Mouse (Mus musculus): ENCODE data around the gene Tesmin. TPM values are rescaled to one million over a fixed set of nuclear protein-coding genes. Genes with fewer than 3 reads are reported as not detected.

The Tesmin gene
- total and polyA plus RNA-seq, 3 experiments, result 0.08 to 0.19 (median 0.17) TPM

DNA sequence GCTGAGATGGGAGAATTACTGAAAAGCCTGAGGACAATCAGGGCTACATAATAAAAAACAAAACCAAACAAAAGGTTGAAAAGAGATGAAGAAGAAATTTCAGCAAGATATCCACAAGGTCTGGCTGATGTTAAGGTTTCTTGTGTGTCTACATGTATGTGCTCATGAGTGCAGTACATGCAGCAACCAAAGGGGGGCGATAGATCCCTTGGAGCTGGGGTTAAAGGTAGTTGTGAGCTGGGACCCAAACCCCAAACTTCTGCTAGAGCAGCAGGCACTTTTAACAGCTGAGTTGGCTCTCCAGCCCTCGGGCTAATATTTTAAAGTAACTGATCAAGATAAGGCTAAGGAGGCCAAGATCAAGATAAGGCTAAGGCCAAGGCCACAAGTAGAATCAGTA, 14.6 kb upstream of the Tesmin start:
- peaks cover 5 to 6% of the 10 kb centered on the region in 2 experiments for H3K36me3 ChIP-seq (replicated peaks in 1 of 2; ENCODE audit: control insufficient read depth in 1 of 2, insufficient read depth in 1 of 2, low read length in 1 of 2)
- in situ Hi-C loops (cut with MboI; ENCODE audit: low pct_ligation_motif_present, low pct_unique_long_range_greater_than_20kb, low sequenced_read_pairs), result loop anchor here (5.0 kb wide), 1 partner anchor 92 kb away; the partner anchor contains the start of genes Ighmbp2 and Mrpl21
- dilution Hi-C loops (cut with MboI; ENCODE audit: extremely low pct_ligation_motif_present, extremely low pct_unique_long_range_greater_than_20kb, low sequenced_read_pairs), result no loop called here

DNA sequence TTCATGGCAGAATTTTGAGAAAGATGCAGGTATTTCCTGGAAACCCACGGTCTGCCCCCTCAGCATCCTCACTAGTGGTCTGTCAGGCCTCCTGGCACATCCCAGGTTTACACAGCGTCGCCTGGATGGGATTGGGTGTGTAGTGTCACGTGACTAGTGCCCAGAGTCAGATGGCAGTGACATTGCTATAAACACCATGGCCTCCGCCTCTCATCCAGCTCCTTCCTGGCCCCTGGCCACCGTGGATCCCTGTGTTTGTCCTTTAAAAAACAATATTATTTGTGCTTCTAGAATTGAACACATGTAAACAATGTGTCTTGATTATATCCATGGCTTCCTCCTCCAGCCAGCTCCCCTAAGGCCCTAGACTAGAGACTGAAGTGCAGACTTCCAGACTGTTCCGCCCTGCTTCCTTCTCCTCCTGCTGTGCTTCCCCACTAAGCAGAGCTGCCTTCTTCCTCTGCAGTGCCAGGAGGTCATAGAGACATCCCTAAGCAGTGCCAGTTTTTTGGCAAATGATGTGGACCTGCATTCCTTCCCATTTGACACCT, 12.6 kb upstream of the Tesmin start:
- no peak overlapping the region for H3K9ac ChIP-seq (ENCODE audit: insufficient read depth, low read depth)
- H3K4me1 ChIP-seq (ENCODE audit: control insufficient read depth in 1 of 2, insufficient read depth in 2 of 2), result no peaks in the 10 kb centered on the region
- no peak overlapping the region for H3K27ac ChIP-seq (ENCODE audit: insufficient read depth, low read depth)
- no peaks in the 10 kb centered on the region for H3K27me3 ChIP-seq (replicated peaks)
- no peak overlapping the region for H3K4me2 ChIP-seq (ENCODE audit: insufficient read depth, low read depth, poor library complexity, severe bottlenecking)
- H3K36me3 ChIP-seq (replicated peaks in 1 of 2; ENCODE audit: control insufficient read depth in 1 of 2, insufficient read depth in 1 of 2, low read length in 1 of 2), result peaks cover 6 to 7% of the 10 kb centered on the region in 2 experiments
- TF ChIP-seq CTCF (conservative IDR thresholded peaks at IDR 0.05 in 1 of 2, IDR thresholded peaks at IDR 0.05 in 1 of 2; ENCODE audit: low read depth in 2 of 2, low read length in 2 of 2) (no peak), MXI1 (IDR thresholded peaks at IDR 0.05; ENCODE audit: low read depth, low read length) (no peak), ETS1 (conservative IDR thresholded peaks at IDR 0.05; ENCODE audit: low read depth, low read length) (no peak), KAT2A (IDR thresholded peaks at IDR 0.05; ENCODE audit: insufficient replicate concordance, low read length) (no peak), BHLHE40 (IDR thresholded peaks at IDR 0.05; ENCODE audit: low read depth, low read length) (no peak), CHD1 (IDR thresholded peaks at IDR 0.05; ENCODE audit: low read depth, low read length) (no peak), ZKSCAN1 (IDR thresholded peaks at IDR 0.05; ENCODE audit: borderline replicate concordance, low read depth, low read length) (no peak), ZC3H11A (IDR thresholded peaks at IDR 0.05; ENCODE audit: low read depth, low read length) (no peak), PAX5 (IDR thresholded peaks at IDR 0.05; ENCODE audit: low read length) (no peak), UBTF (IDR thresholded peaks at IDR 0.05; ENCODE audit: low read depth, low read length) (no peak), ELF1 (IDR thresholded peaks at IDR 0.05; ENCODE audit: low read depth, low read length) (no peak), RAD21 (IDR thresholded peaks at IDR 0.05; ENCODE audit: low read depth, low read length) (no peak), GABPA (IDR thresholded peaks at IDR 0.05; ENCODE audit: insufficient replicate concordance, low read depth, low read length) (no peak)
- dilution Hi-C loops (cut with MboI; ENCODE audit: extremely low pct_ligation_motif_present, extremely low pct_unique_long_range_greater_than_20kb, low sequenced_read_pairs) (no loop called here), in situ Hi-C loops (cut with MboI; ENCODE audit: low pct_ligation_motif_present, low pct_unique_long_range_greater_than_20kb, low sequenced_read_pairs) (no loop called here)
- H3K79me2 ChIP-seq (replicated peaks; ENCODE audit: control insufficient read depth, extremely low read depth, insufficient read depth, poor library complexity, severe bottlenecking), result no peaks in the 10 kb centered on the region
- no peak overlapping the region for H3K4me3 ChIP-seq (replicated peaks in 1 of 3; ENCODE audit: low read depth in 2 of 3, low read length in 2 of 3, poor library complexity in 1 of 3)
- H3K9me3 ChIP-seq (replicated peaks; ENCODE audit: low read length), result no peaks in the 10 kb centered on the region
- no peak for DNase-seq (ENCODE audit: extremely low read depth)

More for the DNA sequence above, 14.6 kb upstream of the Tesmin start:
- Histone ChIP-seq H3K4me3 (replicated peaks in 1 of 3; ENCODE audit: low read depth in 2 of 3, low read length in 2 of 3, poor library complexity in 1 of 3) (no peak overlapping the region), H3K27ac (ENCODE audit: insufficient read depth, low read depth) (no peak overlapping the region), H3K4me1 (ENCODE audit: control insufficient read depth in 1 of 2, insufficient read depth in 2 of 2) (no peaks in the 10 kb centered on the region), H3K4me2 (ENCODE audit: insufficient read depth, low read depth, poor library complexity, severe bottlenecking) (no peak overlapping the region), H3K79me2 (replicated peaks; ENCODE audit: control insufficient read depth, extremely low read depth, insufficient read depth, poor library complexity, severe bottlenecking) (no peaks in the 10 kb centered on the region), H3K9ac (ENCODE audit: insufficient read depth, low read depth) (no peak overlapping the region), H3K27me3 (replicated peaks) (no peaks in the 10 kb centered on the region), H3K9me3 (replicated peaks; ENCODE audit: low read length) (no peaks in the 10 kb centered on the region)
- no peak for DNase-seq (ENCODE audit: extremely low read depth)
- TF ChIP-seq HCFC1 (IDR thresholded peaks at IDR 0.05; ENCODE audit: low read depth, low read length), result no peak
- no peak for TF ChIP-seq ZC3H11A (IDR thresholded peaks at IDR 0.05; ENCODE audit: low read depth, low read length)
- TF ChIP-seq CHD2 (IDR thresholded peaks at IDR 0.05; ENCODE audit: low read length), result no peak
- no peak for TF ChIP-seq ZKSCAN1 (IDR thresholded peaks at IDR 0.05; ENCODE audit: borderline replicate concordance, low read depth, low read length)
- TF ChIP-seq TBP (conservative IDR thresholded peaks at IDR 0.05; ENCODE audit: low read depth, low read length), result no peak
- no peak for TF ChIP-seq BHLHE40 (IDR thresholded peaks at IDR 0.05; ENCODE audit: low read depth, low read length)
- no peak for TF ChIP-seq EP300 (IDR thresholded peaks at IDR 0.05; ENCODE audit: low read length)
- TF ChIP-seq MXI1 (IDR thresholded peaks at IDR 0.05; ENCODE audit: low read depth, low read length), result no peak
- TF ChIP-seq POLR2A (IDR thresholded peaks at IDR 0.05; ENCODE audit: low read depth, low read length), result no peak
- TF ChIP-seq MYC (IDR thresholded peaks at IDR 0.05; ENCODE audit: low read depth, low read length), result no peak
- TF ChIP-seq PAX5 (IDR thresholded peaks at IDR 0.05; ENCODE audit: low read length), result no peak
- peak; percentile 10 for TF ChIP-seq RAD21 (IDR thresholded peaks at IDR 0.05; ENCODE audit: low read depth, low read length)
- TF ChIP-seq NELFE (IDR thresholded peaks at IDR 0.05; ENCODE audit: low read depth, low read length), result no peak
- peak in 1 of 2 experiments; percentile 40; a peak in 2 of 4 replicates for TF ChIP-seq CTCF (conservative IDR thresholded peaks at IDR 0.05 in 1 of 2, IDR thresholded peaks at IDR 0.05 in 1 of 2; ENCODE audit: low read depth in 2 of 2, low read length in 2 of 2)
- TF ChIP-seq SIN3A (IDR thresholded peaks at IDR 0.05; ENCODE audit: low read length), result no peak
- no peak for TF ChIP-seq JUN (IDR thresholded peaks at IDR 0.05; ENCODE audit: insufficient read depth, low read depth, low read length)
- no peak for TF ChIP-seq ZNF384 (IDR thresholded peaks at IDR 0.05; ENCODE audit: low read depth, low read length)
